In the genomic region with DNA sequence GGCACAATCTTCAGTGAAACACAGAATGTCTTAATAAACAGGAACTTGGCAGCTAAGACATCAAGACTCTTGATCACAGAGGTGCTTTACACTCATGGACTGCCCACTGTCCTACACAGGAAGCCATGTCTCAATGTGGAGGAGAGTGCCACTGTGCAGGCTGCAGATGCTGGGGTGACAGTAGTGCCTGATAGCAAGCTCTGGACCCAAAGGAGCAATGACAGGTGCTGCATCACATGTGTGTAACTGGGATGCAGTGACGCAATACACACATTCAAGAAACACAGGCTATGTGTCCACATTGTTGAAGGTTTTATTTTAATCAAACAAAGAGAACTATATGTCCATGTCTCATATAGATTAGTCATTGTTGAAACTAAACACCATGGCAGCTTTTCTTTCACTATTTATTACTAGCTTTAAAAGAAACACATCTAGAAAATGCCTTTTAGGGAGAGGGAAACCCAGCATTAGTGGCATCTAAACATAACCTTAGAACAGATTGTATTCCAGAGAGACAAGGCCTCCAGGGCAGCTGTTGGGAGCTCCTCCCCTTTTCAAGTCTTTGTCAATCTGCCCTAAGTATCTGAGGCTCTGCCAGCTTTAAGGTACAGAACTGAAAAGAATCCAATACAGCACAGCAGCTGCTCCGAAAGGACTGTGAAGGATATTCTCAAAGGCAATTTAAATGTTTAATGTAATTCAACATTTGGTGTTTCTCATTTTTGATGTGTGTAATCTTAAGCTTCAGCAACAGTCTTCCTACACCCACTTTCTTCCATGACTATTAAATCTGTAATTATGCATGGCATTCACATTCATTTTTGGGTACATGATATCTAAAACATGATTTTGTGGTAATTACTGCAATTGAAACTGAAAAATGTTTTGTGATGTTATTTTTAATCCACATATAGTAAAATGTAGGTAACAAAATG, we compare ENCODE assay signal across 12 mouse cellular contexts.
DNase-seq lines count a peak whose midpoint lies in the region; ATAC-seq and TF ChIP-seq lines count a peak whose summit lies in the region.
"Had no signal": no experiment of that assay in that cellular context is flagged by ENCODE, and none has a peak within 500 bp of the region (broad histone marks: within the 10 kb centered on the region; RNA-seq: fewer than 3 reads in every experiment).

No protein-coding gene starts in this region.

- no peak overlapping the region for H3K4me2 ChIP-seq in stomach, postnatal 0 days (replicated peaks; ENCODE audit: low read depth)
- H3K4me2 ChIP-seq: heart, embryonic 11.5 days had no signal

- TF ChIP-seq EP300 in stomach, postnatal 0 days (optimal IDR thresholded peaks at IDR 0.05) = no peak

- no peak for ATAC-seq in stomach, postnatal 0 days (ENCODE audit: low FRiP score, low TSS enrichment)

- H3K27ac ChIP-seq in layer of hippocampus, adult 2 months = peak overlapping the region; percentile 16; the same call in 1 of the 2 replicates
- H3K27ac ChIP-seq in stomach, postnatal 0 days (replicated peaks) = no peak overlapping the region

- no peak for TF ChIP-seq CTCF in layer of hippocampus, adult 2 months (conservative IDR thresholded peaks at IDR 0.05)
- no peak for TF ChIP-seq CTCF in stomach, postnatal 0 days (IDR thresholded peaks at IDR 0.05; ENCODE audit: low read depth)

- no peaks in the 10 kb centered on the region for H3K36me3 ChIP-seq in stomach, postnatal 0 days (ENCODE audit: control insufficient read depth, insufficient read depth, low read length)

- no peak overlapping the region for H3K4me3 ChIP-seq in layer of hippocampus, adult 2 months
- no peak overlapping the region for H3K4me3 ChIP-seq in stomach, postnatal 0 days (ENCODE audit: low read depth, low read length)

- H3K27me3 ChIP-seq in stomach, postnatal 0 days (ENCODE audit: control insufficient read depth, insufficient read depth, low read length) = no peaks in the 10 kb centered on the region

- 58% methylated on average over 2 of the region's 2 CpGs for WGBS in stomach, postnatal 0 days

- H3K9me3 ChIP-seq in stomach, postnatal 0 days (ENCODE audit: control insufficient read depth, low read length) = no peaks in the 10 kb centered on the region

- no peak overlapping the region for H3K9ac ChIP-seq in stomach, postnatal 0 days (ENCODE audit: low read length)

- peak in 1 of 2 experiments; percentile 26 for DNase-seq in layer of hippocampus, adult 2 months (ENCODE audit: low spot score in 2 of 2)
- DNase-seq in layer of hippocampus, adult 11-12 months (ENCODE audit: low spot score) = no peak
- DNase-seq in right cerebral cortex, postnatal 25 days = peak; percentile 29
- DNase-seq in right cerebral cortex, postnatal 14 days = no peak
- DNase-seq in layer of hippocampus, postnatal 14 days (ENCODE audit: low spot score in 2 of 2) = peak; percentile 20 to 36
- DNase-seq in telencephalon, adult 2 months (ENCODE audit: low read depth, low spot score) = peak; percentile 28
- no peak for DNase-seq in cerebellum, adult 11 months
- DNase-seq in stomach, postnatal 0 days (ENCODE audit: low spot score) = no peak
- DNase-seq: kidney, postnatal 10 days; liver; lung, postnatal 4 days had no signal

- no peaks in the 10 kb centered on the region for H3K4me1 ChIP-seq in stomach, postnatal 0 days (replicated peaks; ENCODE audit: control insufficient read depth, insufficient read depth)

Comparison
In these comparisons a context has a peak if more than half of its experiments do, and no peak if none do; other contexts are left out.
1. DNase-seq: peak in right cerebral cortex, postnatal 25 days (single experiment), layer of hippocampus, postnatal 14 days (2 of 2) and telencephalon, adult 2 months (single experiment); none in layer of hippocampus, adult 11-12 months (single experiment), right cerebral cortex, postnatal 14 days (single experiment), cerebellum, adult 11 months (single experiment) and stomach, postnatal 0 days (single experiment).